28 mouse cellular contexts compared by ENCODE assay signal in genomic region chr19:40946937-40947577, GRCm38 (mm10). TPM values are rescaled to one million over a fixed set of nuclear protein-coding genes. Genes with fewer than 3 reads are reported as not detected.
DNase-seq lines count a peak whose midpoint lies in the region; ATAC-seq and TF ChIP-seq lines count a peak whose summit lies in the region.
"Had no signal": no experiment of that assay in that cellular context is flagged by ENCODE, and none has a peak within 500 bp of the region (broad histone marks: within the 10 kb centered on the region; RNA-seq: fewer than 3 reads in every experiment).

No protein-coding gene starts in this region.

- peaks cover 5% of the 10 kb centered on the region for H3K4me1 ChIP-seq in ES-Bruce4 (ENCODE audit: control insufficient read depth, insufficient read depth, low read length)
- no peaks in the 10 kb centered on the region for H3K4me1 ChIP-seq in forebrain, embryonic 16.5 days (replicated peaks; ENCODE audit: control insufficient read depth, insufficient read depth, low read length)
- H3K4me1 ChIP-seq: embryonic facial prominence, embryonic 12.5 days; embryonic facial prominence, embryonic 15.5 days; hindbrain, embryonic 13.5 days; intestine, embryonic 15.5 days had no signal

- intact Hi-C loops in left cerebral cortex, postnatal 14 days (cut with DNase I), result no loop called here
- intact Hi-C loops in left cerebral cortex, adult 2 months (cut with DNase I), result no loop called here

- H3K27me3 ChIP-seq in ES-Bruce4 (ENCODE audit: control insufficient read depth, insufficient read depth, low read length, poor library complexity, severe bottlenecking), result no peaks in the 10 kb centered on the region
- H3K27me3 ChIP-seq in forebrain, embryonic 16.5 days (replicated peaks; ENCODE audit: control insufficient read depth, insufficient read depth, low read length), result no peaks in the 10 kb centered on the region
- H3K27me3 ChIP-seq: CH12.LX; embryonic facial prominence, embryonic 12.5 days; embryonic facial prominence, embryonic 15.5 days; heart, embryonic 12.5 days; heart, embryonic 15.5 days; hindbrain, embryonic 13.5 days; intestine, embryonic 15.5 days had no signal

- H3K4me3 ChIP-seq in left cerebral cortex, adult 2 months, result no peak overlapping the region
- H3K4me3 ChIP-seq in ES-Bruce4 (ENCODE audit: low read depth, low read length), result no peak overlapping the region
- no peak overlapping the region for H3K4me3 ChIP-seq in forebrain, embryonic 16.5 days (replicated peaks; ENCODE audit: low read length)
- H3K4me3 ChIP-seq: embryonic facial prominence, embryonic 12.5 days; embryonic facial prominence, embryonic 15.5 days; gastrocnemius, adult 2 months; heart, embryonic 12.5 days; heart, embryonic 15.5 days; hindbrain, embryonic 10.5 days; hindbrain, embryonic 13.5 days; intestine, embryonic 15.5 days had no signal

- H3K36me3 ChIP-seq in ES-Bruce4 (ENCODE audit: control insufficient read depth, insufficient read depth, low read length, poor library complexity, severe bottlenecking), result no peaks in the 10 kb centered on the region
- no peaks in the 10 kb centered on the region for H3K36me3 ChIP-seq in forebrain, embryonic 16.5 days (ENCODE audit: control insufficient read depth, insufficient read depth)
- H3K36me3 ChIP-seq: embryonic facial prominence, embryonic 12.5 days; embryonic facial prominence, embryonic 15.5 days; heart, embryonic 12.5 days; heart, embryonic 15.5 days; hindbrain, embryonic 10.5 days; hindbrain, embryonic 13.5 days; intestine, embryonic 15.5 days had no signal

- DNase-seq in left cerebral cortex, postnatal 14 days (ENCODE audit: low spot score in 2 of 2), result peak; percentile 20 to 30
- DNase-seq in left cerebral cortex, adult 2 months (ENCODE audit: extremely low spot score in 1 of 2, low spot score in 2 of 2), result no peak
- DNase-seq in R1 (ENCODE audit: low read depth, low spot score), result peak; percentile 52
- peak; percentile 33 for DNase-seq in telencephalon, adult 2 months (ENCODE audit: low read depth, low spot score)
- DNase-seq in cerebellum, postnatal 25 days, result no peak
- DNase-seq: adrenal gland, adult 2 months; adrenal gland, postnatal 14 days; B cell, adult 2 months; cerebellum, adult 11-12 months; cerebellum, adult 8-10 months; cerebellum, postnatal 10 days; gastrocnemius, adult 2 months; gastrocnemius, postnatal 14 days; heart, adult 18-20 months; heart, postnatal 10 days; heart, postnatal 36 days had no signal

- H3K9me3 ChIP-seq in ES-Bruce4 (replicated peaks; ENCODE audit: control insufficient read depth, insufficient read depth, low read length, poor library complexity, severe bottlenecking), result no peaks in the 10 kb centered on the region
- H3K9me3 ChIP-seq in forebrain, embryonic 16.5 days (ENCODE audit: control insufficient read depth, low read length), result no peaks in the 10 kb centered on the region
- H3K9me3 ChIP-seq: embryonic facial prominence, embryonic 12.5 days; embryonic facial prominence, embryonic 15.5 days; heart, embryonic 12.5 days; heart, embryonic 15.5 days; hindbrain, embryonic 10.5 days; hindbrain, embryonic 13.5 days; intestine, embryonic 15.5 days had no signal

- H3K9ac ChIP-seq in ES-Bruce4 (ENCODE audit: low read depth, poor library complexity, severe bottlenecking), result no peak overlapping the region
- H3K9ac ChIP-seq in forebrain, embryonic 16.5 days (replicated peaks; ENCODE audit: low read depth, low read length), result no peak overlapping the region
- H3K9ac ChIP-seq: embryonic facial prominence, embryonic 12.5 days; embryonic facial prominence, embryonic 15.5 days; heart, embryonic 12.5 days; heart, embryonic 15.5 days; hindbrain, embryonic 13.5 days; intestine, embryonic 15.5 days had no signal

- no peak for TF ChIP-seq POLR2A in ES-Bruce4 (IDR thresholded peaks at IDR 0.05; ENCODE audit: insufficient read depth, low read length)

- H3K27ac ChIP-seq in left cerebral cortex, adult 2 months, result no peak overlapping the region
- no peak overlapping the region for H3K27ac ChIP-seq in ES-Bruce4 (ENCODE audit: insufficient read depth, low read length)
- no peak overlapping the region for H3K27ac ChIP-seq in forebrain, embryonic 16.5 days (ENCODE audit: low read length)
- H3K27ac ChIP-seq: embryonic facial prominence, embryonic 12.5 days; embryonic facial prominence, embryonic 15.5 days; gastrocnemius, adult 2 months; heart, embryonic 15.5 days; hindbrain, embryonic 10.5 days; hindbrain, embryonic 13.5 days; intestine, embryonic 15.5 days had no signal

- 84% methylated on average over 4 of the region's 4 CpGs for WGBS in forebrain, embryonic 16.5 days

- TF ChIP-seq EP300 in ES-Bruce4 (IDR thresholded peaks at IDR 0.05; ENCODE audit: insufficient read depth, low read depth, low read length), result peak; percentile 90

- no peak for ATAC-seq in forebrain, embryonic 16.5 days
- ATAC-seq: forebrain, embryonic 14.5 days; hindbrain, embryonic 16.5 days; intestine, embryonic 15.5 days had no signal

- no peak for TF ChIP-seq CTCF in left cerebral cortex, adult 2 months (IDR thresholded peaks at IDR 0.05)
- no peak for TF ChIP-seq CTCF in ES-Bruce4 (IDR thresholded peaks at IDR 0.05; ENCODE audit: low read depth, low read length)

- no peak overlapping the region for H3K4me2 ChIP-seq in forebrain, embryonic 16.5 days (ENCODE audit: low read length)
- H3K4me2 ChIP-seq: embryonic facial prominence, embryonic 12.5 days; embryonic facial prominence, embryonic 15.5 days; heart, embryonic 12.5 days; heart, embryonic 15.5 days; hindbrain, embryonic 13.5 days; intestine, embryonic 15.5 days had no signal

RNA-seq across cellular contexts. Expression of gene Blnk, which starts 47.3 kb away (rescaled TPM):
- 1 to 10 TPM; 5.1 to 5.4 TPM for total RNA-seq in left cerebral cortex, postnatal 14 days (2021)
- 10 to 100 TPM in 1 of 2 experiments, 1 to 10 TPM in 1; 8.4 to 10.4 TPM for total RNA-seq in left cerebral cortex, adult 2 months (2021)
- polyA plus RNA-seq in ES-Bruce4 (2011; ENCODE audit: insufficient read depth, insufficient read length, low read depth, missing spikeins), result 6.0 and 7.6 TPM in 2 replicates
- 0.51 and 0.56 TPM in 2 replicates for polyA plus RNA-seq in forebrain, embryonic 16.5 days (2015; fragmentation: Nextera tagmentation; extraction: Ambion mirVana)

RNA-seq across cellular contexts. Expression of gene Zfp518a, which starts 52.6 kb away (rescaled TPM):
- total RNA-seq in left cerebral cortex, postnatal 14 days (2021), result 1 to 10 TPM; 8.3 to 9.1 TPM
- 10 to 100 TPM in 1 of 2 experiments, 1 to 10 TPM in 1; 7.4 to 10.1 TPM for total RNA-seq in left cerebral cortex, adult 2 months (2021)
- 34.4 and 41.3 TPM in 2 replicates for polyA plus RNA-seq in ES-Bruce4 (2011; ENCODE audit: insufficient read depth, insufficient read length, low read depth, missing spikeins)
- 6.4 and 6.8 TPM in 2 replicates for polyA plus RNA-seq in forebrain, embryonic 16.5 days (2015; fragmentation: Nextera tagmentation; extraction: Ambion mirVana)

Comparison
In these comparisons a context has a peak if more than half of its experiments do, and no peak if none do; other contexts are left out.
1. DNase-seq: peak in left cerebral cortex, postnatal 14 days (2 of 2), R1 (single experiment) and telencephalon, adult 2 months (single experiment); none in left cerebral cortex, adult 2 months (0 of 2) and cerebellum, postnatal 25 days (0 of 2).